Mouse (Mus musculus) brain, embryonic 14.5 days (tissue): ENCODE data around the gene Ephb1.
A peak's percentile ranks its signal among the peaks of the same experiment; 100 is the strongest.

Source experiments
- CTCF ChIP-seq: fragments of 200-500 bp; IDR thresholded peaks from 2 replicates; pipeline ENCODE4 v1.5.1; 2012; ENCODE audit warnings: inconsistent platforms, mild to moderate bottlenecking, moderate library complexity, borderline replicate concordance; ENCODE audit not compliant: insufficient read depth, insufficient read length; ENCODE audit errors: extremely low read depth
- POLR2A ChIP-seq: fragments of 200-500 bp; IDR thresholded peaks from 2 replicates; pipeline ENCODE4 v1.6.1; 2012; ENCODE audit warnings: mild to moderate bottlenecking, inconsistent platforms, borderline replicate concordance; ENCODE audit not compliant: poor library complexity, insufficient read depth, insufficient read length, severe bottlenecking; ENCODE audit errors: extremely low read depth

DNA sequence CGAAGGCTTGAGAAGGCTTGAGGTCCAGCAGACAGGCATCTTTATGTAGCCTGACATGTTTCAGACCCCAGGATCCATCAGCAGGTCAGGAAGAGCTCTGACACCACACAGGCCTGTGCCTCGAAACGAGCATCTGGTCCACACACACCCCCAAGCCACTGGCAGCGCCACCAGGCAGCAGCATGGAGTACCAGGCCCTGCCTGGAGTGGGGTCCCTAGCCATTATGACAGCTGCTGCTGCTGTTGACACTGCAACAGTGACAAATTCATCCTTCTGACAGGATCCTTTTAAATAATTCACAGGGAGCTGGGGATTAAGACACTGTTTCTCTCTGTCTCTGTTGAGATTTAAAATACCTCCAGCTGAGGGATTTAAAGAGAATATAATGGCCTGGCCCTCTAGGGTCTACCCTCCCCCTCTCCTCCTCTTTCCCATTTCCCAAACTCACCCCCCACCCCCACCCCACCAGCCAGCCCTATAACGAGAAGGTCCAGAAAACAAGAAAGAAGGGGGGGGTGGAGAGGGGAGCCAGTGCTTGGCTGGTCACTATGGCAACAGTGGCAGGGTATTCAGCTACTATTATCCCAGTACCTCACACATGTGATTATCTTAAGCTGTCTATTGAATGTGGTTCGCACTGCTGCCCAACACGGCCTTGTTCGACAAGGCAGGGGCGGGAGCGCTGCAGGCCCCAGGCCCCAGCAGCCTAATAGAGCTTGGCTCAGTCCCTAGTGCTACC is 143.0 kb downstream of the Ephb1 start:
- TF ChIP-seq POLR2A: no peak
- TF ChIP-seq CTCF: peak; percentile 31; the same call in 1 of the 2 replicates
